Mouse (Mus musculus): Measurements from ENCODE around the gene Nol10. TPM values are rescaled to one million over a fixed set of nuclear protein-coding genes. Genes with fewer than 3 reads are reported as not detected.
"Not testable (repeated sequence)": the region's sequence is repeated elsewhere in the genome, so short reads cannot be mapped to it uniquely, and the experiment has no call there.

Gene Nol10
- total and polyA plus RNA-seq, 3 experiments, result 2.7 to 8.1 (median 8.0) TPM

DNA sequence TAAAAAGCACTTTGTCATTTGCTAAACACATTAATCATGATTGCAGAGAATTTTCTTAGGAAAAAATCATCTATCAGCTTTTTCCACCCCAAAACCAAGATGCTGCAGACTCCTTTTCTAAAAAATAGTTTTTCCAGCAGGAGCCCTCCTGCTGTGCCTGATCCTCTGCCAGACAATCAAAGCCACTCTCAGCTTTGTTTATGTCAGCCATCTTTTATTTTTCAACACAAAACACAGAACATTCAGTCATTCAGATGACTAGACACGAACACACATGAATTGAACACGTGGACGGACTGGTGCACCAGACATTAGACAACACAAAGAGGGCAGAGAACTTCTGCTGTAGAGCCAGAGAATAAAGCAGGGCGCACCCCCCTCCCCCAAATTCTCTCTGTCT is 115.4 kb downstream of the Nol10 start:
- TF ChIP-seq POLR2A (IDR thresholded peaks at IDR 0.05; ENCODE audit: insufficient read depth, low read depth, low read length), result no peak
- no peak for TF ChIP-seq EP300 (IDR thresholded peaks at IDR 0.05; ENCODE audit: insufficient read depth, low read depth, low read length)
- TF ChIP-seq CTCF (IDR thresholded peaks at IDR 0.05), result no peak
- WGBS, result 91% methylated on average over 4 of the region's 4 CpGs
- Histone ChIP-seq H3K4me3 (no peak overlapping the region), H3K4me1 (ENCODE audit: control insufficient read depth, insufficient read depth, low read length) (no peaks in the 10 kb centered on the region), H3K27me3 (ENCODE audit: control insufficient read depth, insufficient read depth, low read length) (no peaks in the 10 kb centered on the region), H3K36me3 (ENCODE audit: control insufficient read depth, insufficient read depth, low read length) (no peaks in the 10 kb centered on the region), H3K27ac (no peak overlapping the region), H3K79me2 (replicated peaks; ENCODE audit: control insufficient read depth, insufficient read depth, low read length) (no peaks in the 10 kb centered on the region), H3K9ac (ENCODE audit: low read depth, low read length) (no peak overlapping the region)
- intact Hi-C loops (cut with DNase I), result no loop called here
- DNase-seq, result no peak

- H3K4me1 ChIP-seq (ENCODE audit: control insufficient read depth, insufficient read depth, low read length), result not testable (repeated sequence)
Measured at GRCm38 (mm10) chr12:17464550-17464949, 116.3 kb downstream of the Nol10 start.

GRCm38 (mm10) chr12:17466791-17467190 is 118.5 kb downstream of the Nol10 start:
- H3K27ac ChIP-seq, result no peak overlapping the region
- TF ChIP-seq CTCF (IDR thresholded peaks at IDR 0.05) (no peak), POLR2A (IDR thresholded peaks at IDR 0.05; ENCODE audit: insufficient read depth, low read depth, low read length) (no peak), EP300 (IDR thresholded peaks at IDR 0.05; ENCODE audit: insufficient read depth, low read depth, low read length) (no peak)
- 76% methylated on average over 4 of the region's 4 CpGs for WGBS
- H3K27me3 ChIP-seq (ENCODE audit: control insufficient read depth, insufficient read depth, low read length), result no peaks in the 10 kb centered on the region
- no peaks in the 10 kb centered on the region for H3K36me3 ChIP-seq (ENCODE audit: control insufficient read depth, insufficient read depth, low read length)
- no peaks in the 10 kb centered on the region for H3K79me2 ChIP-seq (replicated peaks; ENCODE audit: control insufficient read depth, insufficient read depth, low read length)
- no peak overlapping the region for H3K9ac ChIP-seq (ENCODE audit: low read depth, low read length)
- peaks cover 3% of the 10 kb centered on the region; the same call in 1 of the 2 replicates for H3K4me1 ChIP-seq (ENCODE audit: control insufficient read depth, insufficient read depth, low read length)
- DNase-seq, result no peak
- intact Hi-C loops (cut with DNase I), result no loop called here
- no peak overlapping the region for H3K4me3 ChIP-seq

More at GRCm38 (mm10) chr12:17464550-17464949, 116.3 kb downstream of the Nol10 start:
- H3K27ac ChIP-seq; H3K36me3 ChIP-seq (ENCODE audit: control insufficient read depth, insufficient read depth, low read length); DNase-seq; H3K9ac ChIP-seq (ENCODE audit: low read depth, low read length); H3K4me3 ChIP-seq; H3K27me3 ChIP-seq (ENCODE audit: control insufficient read depth, insufficient read depth, low read length); intact Hi-C loops (cut with DNase I); H3K79me2 ChIP-seq (replicated peaks; ENCODE audit: control insufficient read depth, insufficient read depth, low read length): not testable (repeated sequence)
- WGBS, result 96% methylated on average over 5 of the region's 5 CpGs

DNA sequence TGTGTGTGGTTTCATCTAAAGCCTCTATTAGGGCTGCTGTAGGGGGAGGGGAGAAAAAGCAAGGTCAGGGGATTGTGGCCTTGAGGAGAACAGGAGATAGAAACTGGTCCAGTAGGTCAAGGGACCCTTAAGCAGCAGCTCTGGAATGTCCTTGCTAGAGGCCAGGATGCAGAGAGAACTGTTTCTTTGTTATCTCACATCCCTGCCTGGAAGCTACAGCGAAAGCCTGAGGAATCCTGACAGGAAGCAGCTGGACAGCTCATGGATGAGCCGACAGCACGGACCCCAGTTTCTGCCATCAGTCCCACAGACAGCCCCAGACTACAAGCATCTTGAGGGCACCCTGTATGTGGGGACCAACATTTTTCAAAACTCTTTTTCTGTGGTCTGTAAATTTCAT is 120.1 kb downstream of the Nol10 start:
- Histone ChIP-seq H3K9ac (ENCODE audit: low read depth, low read length) (no peak overlapping the region), H3K27ac (no peak overlapping the region), H3K27me3 (ENCODE audit: control insufficient read depth, insufficient read depth, low read length) (no peaks in the 10 kb centered on the region), H3K4me1 (ENCODE audit: control insufficient read depth, insufficient read depth, low read length) (peaks cover 3% of the 10 kb centered on the region; the same call in 1 of the 2 replicates), H3K79me2 (replicated peaks; ENCODE audit: control insufficient read depth, insufficient read depth, low read length) (no peaks in the 10 kb centered on the region), H3K36me3 (ENCODE audit: control insufficient read depth, insufficient read depth, low read length) (no peaks in the 10 kb centered on the region), H3K4me3 (no peak overlapping the region)
- intact Hi-C loops (cut with DNase I), result no loop called here
- WGBS, result 37% methylated on average over 3 of the region's 3 CpGs
- TF ChIP-seq CTCF (IDR thresholded peaks at IDR 0.05) (no peak), EP300 (IDR thresholded peaks at IDR 0.05; ENCODE audit: insufficient read depth, low read depth, low read length) (no peak), POLR2A (IDR thresholded peaks at IDR 0.05; ENCODE audit: insufficient read depth, low read depth, low read length) (no peak)
- DNase-seq, result no peak

GRCm38 (mm10) chr12:17469869-17470268 is 121.6 kb downstream of the Nol10 start:
- H3K4me3 ChIP-seq, result no peak overlapping the region
- intact Hi-C loops (cut with DNase I), result loop anchor here (1.0 kb wide), 1 partner anchor 27 kb away; no protein-coding TSS in a partner anchor
- peak in 1 of 2 experiments; percentile 26 for DNase-seq

DNA sequence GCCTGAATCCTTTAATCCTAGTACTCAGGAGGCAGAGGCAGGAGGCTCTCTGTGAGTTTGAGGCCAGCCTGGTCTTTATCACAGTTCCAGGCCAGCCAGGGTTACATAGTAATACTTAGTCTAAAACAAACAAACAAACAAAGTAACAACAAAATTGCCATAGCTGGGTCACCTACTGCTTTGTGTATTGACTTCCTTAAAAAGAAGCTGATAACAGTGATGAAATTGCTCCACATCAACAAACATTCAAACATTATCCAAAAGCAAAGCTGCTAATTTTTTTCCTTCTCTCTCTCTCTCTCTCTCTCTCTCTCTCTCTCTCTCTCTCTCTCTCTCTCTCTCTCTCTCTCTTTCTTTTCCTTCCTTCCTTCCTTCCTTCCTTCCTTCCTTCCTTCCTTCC is 122.3 kb downstream of the Nol10 start:
- H3K79me2 ChIP-seq (replicated peaks; ENCODE audit: control insufficient read depth, insufficient read depth, low read length); H3K27ac ChIP-seq; H3K9ac ChIP-seq (ENCODE audit: low read depth, low read length); H3K36me3 ChIP-seq (ENCODE audit: control insufficient read depth, insufficient read depth, low read length); H3K4me1 ChIP-seq (ENCODE audit: control insufficient read depth, insufficient read depth, low read length); H3K27me3 ChIP-seq (ENCODE audit: control insufficient read depth, insufficient read depth, low read length); H3K4me3 ChIP-seq; DNase-seq: not testable (repeated sequence)
- intact Hi-C loops (cut with DNase I), result loop anchor here (1.0 kb wide), 1 partner anchor 27 kb away; no protein-coding TSS in a partner anchor

More at GRCm38 (mm10) chr12:17469869-17470268, 121.6 kb downstream of the Nol10 start:
- Histone ChIP-seq H3K27me3 (ENCODE audit: control insufficient read depth, insufficient read depth, low read length) (no peaks in the 10 kb centered on the region), H3K4me1 (ENCODE audit: control insufficient read depth, insufficient read depth, low read length) (peaks cover 3% of the 10 kb centered on the region; the same call in 1 of the 2 replicates), H3K79me2 (replicated peaks; ENCODE audit: control insufficient read depth, insufficient read depth, low read length) (no peaks in the 10 kb centered on the region), H3K36me3 (ENCODE audit: control insufficient read depth, insufficient read depth, low read length) (no peaks in the 10 kb centered on the region), H3K9ac (ENCODE audit: low read depth, low read length) (no peak overlapping the region), H3K27ac (no peak overlapping the region)
- WGBS, result 47% methylated on average over 7 of the region's 7 CpGs
- TF ChIP-seq CTCF (IDR thresholded peaks at IDR 0.05) (no peak), POLR2A (IDR thresholded peaks at IDR 0.05; ENCODE audit: insufficient read depth, low read depth, low read length) (no peak)
